Mouse (Mus musculus): ENCODE data around the gene Prpf40a. TPM values are rescaled to one million over a fixed set of nuclear protein-coding genes. Genes with fewer than 3 reads are reported as not detected.

Gene Prpf40a
- polyA plus RNA-seq, 1 experiment from 2014 or later: 167 TPM

- no peaks in the 10 kb centered on the region for H3K9me3 ChIP-seq
- H3K27me3 ChIP-seq: no peaks in the 10 kb centered on the region
- peak overlapping the region; percentile 65 for H3K4me3 ChIP-seq
- H3K9ac ChIP-seq: 0 out of 2 replicates have a peak overlapping the region, but pooled peaks have one; percentile 54
- WGBS: 70% methylated on average over 3 of the region's 3 CpGs
- peaks cover 3% of the 10 kb centered on the region for H3K36me3 ChIP-seq
- no peak for ATAC-seq (ENCODE audit: insufficient number of reproducible peaks, insufficient read depth, low FRiP score, low TSS enrichment, low read depth)
- peaks cover 13% of the 10 kb centered on the region for H3K4me1 ChIP-seq
- H3K27ac ChIP-seq: no peak overlapping the region
- peak overlapping the region; percentile 68 for H3K4me2 ChIP-seq
Observed at GRCm38 (mm10) chr2:53189811-53190210, 1.3 kb downstream of the Prpf40a start.

- no peak overlapping the region for H3K9ac ChIP-seq
- peaks cover 4% of the 10 kb centered on the region; the same call in 1 of the 2 replicates for H3K4me1 ChIP-seq
- H3K27me3 ChIP-seq: no peaks in the 10 kb centered on the region
- no peak overlapping the region for H3K4me3 ChIP-seq
- no peak overlapping the region for H3K4me2 ChIP-seq
- H3K9me3 ChIP-seq: no peaks in the 10 kb centered on the region
- H3K27ac ChIP-seq: no peak overlapping the region
- ATAC-seq (ENCODE audit: insufficient number of reproducible peaks, insufficient read depth, low FRiP score, low TSS enrichment, low read depth): no peak
- H3K36me3 ChIP-seq: peaks cover 11% of the 10 kb centered on the region
Observed at GRCm38 (mm10) chr2:53179876-53180275, 11.2 kb downstream of the Prpf40a start.

GRCm38 (mm10) chr2:53178966-53179365, 12.1 kb downstream of the Prpf40a start:
- no peaks in the 10 kb centered on the region for H3K9me3 ChIP-seq
- peaks cover 4% of the 10 kb centered on the region; the same call in 1 of the 2 replicates for H3K4me1 ChIP-seq
- H3K36me3 ChIP-seq: peaks cover 13% of the 10 kb centered on the region
- 89% methylated on average over 3 of the region's 3 CpGs for WGBS
- no peak overlapping the region for H3K4me2 ChIP-seq
- H3K27ac ChIP-seq: no peak overlapping the region
- no peaks in the 10 kb centered on the region for H3K27me3 ChIP-seq
- H3K9ac ChIP-seq: no peak overlapping the region
- no peak overlapping the region for H3K4me3 ChIP-seq
- no peak for ATAC-seq (ENCODE audit: insufficient number of reproducible peaks, insufficient read depth, low FRiP score, low TSS enrichment, low read depth)

GRCm38 (mm10) chr2:53173966-53174365, 17.1 kb downstream of the Prpf40a start:
- H3K27ac ChIP-seq: no peak overlapping the region
- H3K9ac ChIP-seq: no peak overlapping the region
- H3K4me3 ChIP-seq: no peak overlapping the region
- ATAC-seq (ENCODE audit: insufficient number of reproducible peaks, insufficient read depth, low FRiP score, low TSS enrichment, low read depth): no peak
- H3K9me3 ChIP-seq: no peaks in the 10 kb centered on the region
- H3K4me2 ChIP-seq: no peak overlapping the region
- no peaks in the 10 kb centered on the region for H3K4me1 ChIP-seq
- H3K27me3 ChIP-seq: no peaks in the 10 kb centered on the region
- peaks cover 19% of the 10 kb centered on the region for H3K36me3 ChIP-seq

- ATAC-seq (ENCODE audit: insufficient number of reproducible peaks, insufficient read depth, low FRiP score, low TSS enrichment, low read depth): no peak
- peaks cover 44% of the 10 kb centered on the region for H3K36me3 ChIP-seq
- no peaks in the 10 kb centered on the region for H3K4me1 ChIP-seq
- no peak overlapping the region for H3K4me3 ChIP-seq
- H3K27ac ChIP-seq: no peak overlapping the region
- H3K4me2 ChIP-seq: no peak overlapping the region
- H3K9ac ChIP-seq: no peak overlapping the region
- H3K9me3 ChIP-seq: no peaks in the 10 kb centered on the region
- H3K27me3 ChIP-seq: no peaks in the 10 kb centered on the region
Observed at GRCm38 (mm10) chr2:53146852-53147251, 44.2 kb downstream of the Prpf40a start.

- H3K4me1 ChIP-seq: no peaks in the 10 kb centered on the region
- H3K4me2 ChIP-seq: no peak overlapping the region
- no peak overlapping the region for H3K27ac ChIP-seq
- H3K9ac ChIP-seq: no peak overlapping the region
- ATAC-seq (ENCODE audit: insufficient number of reproducible peaks, insufficient read depth, low FRiP score, low TSS enrichment, low read depth): no peak
- no peaks in the 10 kb centered on the region for H3K9me3 ChIP-seq
- WGBS: 96% methylated on average over 9 of the region's 9 CpGs
- peaks cover 54% of the 10 kb centered on the region for H3K36me3 ChIP-seq
- H3K4me3 ChIP-seq: no peak overlapping the region
- no peaks in the 10 kb centered on the region for H3K27me3 ChIP-seq
Observed at GRCm38 (mm10) chr2:53131567-53131966, 59.5 kb downstream of the Prpf40a start.

GRCm38 (mm10) chr2:53129070-53129469, 62.0 kb downstream of the Prpf40a start:
- Histone ChIP-seq H3K4me3 (no peak overlapping the region), H3K9ac (no peak overlapping the region), H3K4me1 (no peaks in the 10 kb centered on the region), H3K27me3 (no peaks in the 10 kb centered on the region), H3K4me2 (no peak overlapping the region), H3K27ac (no peak overlapping the region), H3K36me3 (peaks cover 60% of the 10 kb centered on the region), H3K9me3 (no peaks in the 10 kb centered on the region)
- ATAC-seq (ENCODE audit: insufficient number of reproducible peaks, insufficient read depth, low FRiP score, low TSS enrichment, low read depth): no peak
- WGBS: 82% methylated on average over 6 of the region's 6 CpGs

GRCm38 (mm10) chr2:53125998-53126397, 65.1 kb downstream of the Prpf40a start:
- no peak overlapping the region for H3K4me2 ChIP-seq
- H3K27ac ChIP-seq: no peak overlapping the region
- no peak for ATAC-seq (ENCODE audit: insufficient number of reproducible peaks, insufficient read depth, low FRiP score, low TSS enrichment, low read depth)
- H3K4me1 ChIP-seq: no peaks in the 10 kb centered on the region
- peaks cover 62% of the 10 kb centered on the region for H3K36me3 ChIP-seq
- 88% methylated on average over 3 of the region's 3 CpGs for WGBS
- H3K9ac ChIP-seq: no peak overlapping the region
- no peaks in the 10 kb centered on the region for H3K27me3 ChIP-seq
- H3K4me3 ChIP-seq: no peak overlapping the region
- no peaks in the 10 kb centered on the region for H3K9me3 ChIP-seq

- Histone ChIP-seq H3K4me3 (no peak overlapping the region), H3K27ac (no peak overlapping the region), H3K9ac (no peak overlapping the region), H3K4me1 (no peaks in the 10 kb centered on the region), H3K4me2 (no peak overlapping the region), H3K36me3 (peaks cover 66% of the 10 kb centered on the region), H3K27me3 (no peaks in the 10 kb centered on the region), H3K9me3 (no peaks in the 10 kb centered on the region)
- ATAC-seq (ENCODE audit: insufficient number of reproducible peaks, insufficient read depth, low FRiP score, low TSS enrichment, low read depth): no peak
- 67% methylated on average over 5 of the region's 5 CpGs for WGBS
Observed at GRCm38 (mm10) chr2:53121797-53122196, 69.3 kb downstream of the Prpf40a start.

GRCm38 (mm10) chr2:53108547-53108946, 82.5 kb downstream of the Prpf40a start:
- H3K4me2 ChIP-seq: no peak overlapping the region
- 90% methylated on average over 5 of the region's 5 CpGs for WGBS
- H3K4me3 ChIP-seq: no peak overlapping the region

GRCm38 (mm10) chr2:53106472-53106871, 84.6 kb downstream of the Prpf40a start:
- Histone ChIP-seq H3K9me3 (no peaks in the 10 kb centered on the region), H3K9ac (no peak overlapping the region), H3K4me3 (no peak overlapping the region), H3K27me3 (no peaks in the 10 kb centered on the region), H3K4me1 (no peaks in the 10 kb centered on the region), H3K4me2 (no peak overlapping the region), H3K36me3 (peaks cover 85% of the 10 kb centered on the region), H3K27ac (no peak overlapping the region)
- WGBS: 88% methylated on average over 8 of the region's 8 CpGs
- ATAC-seq (ENCODE audit: insufficient number of reproducible peaks, insufficient read depth, low FRiP score, low TSS enrichment, low read depth): no peak

More at GRCm38 (mm10) chr2:53108547-53108946, 82.5 kb downstream of the Prpf40a start:
- H3K36me3 ChIP-seq: peaks cover 84% of the 10 kb centered on the region
- H3K27ac ChIP-seq: no peak overlapping the region
- ATAC-seq (ENCODE audit: insufficient number of reproducible peaks, insufficient read depth, low FRiP score, low TSS enrichment, low read depth): no peak
- no peaks in the 10 kb centered on the region for H3K9me3 ChIP-seq
- H3K9ac ChIP-seq: no peak overlapping the region
- H3K27me3 ChIP-seq: no peaks in the 10 kb centered on the region
- no peaks in the 10 kb centered on the region for H3K4me1 ChIP-seq

- no peak for ATAC-seq (ENCODE audit: insufficient number of reproducible peaks, insufficient read depth, low FRiP score, low TSS enrichment, low read depth)
- Histone ChIP-seq H3K4me3 (no peak overlapping the region), H3K27me3 (no peaks in the 10 kb centered on the region), H3K4me2 (no peak overlapping the region), H3K36me3 (peaks cover 82% of the 10 kb centered on the region), H3K9me3 (no peaks in the 10 kb centered on the region), H3K27ac (no peak overlapping the region), H3K9ac (no peak overlapping the region), H3K4me1 (no peaks in the 10 kb centered on the region)
- 78% methylated on average over 7 of the region's 7 CpGs for WGBS
Observed at GRCm38 (mm10) chr2:53106056-53106455, 85.0 kb downstream of the Prpf40a start.

- no peak overlapping the region for H3K9ac ChIP-seq
- H3K4me2 ChIP-seq: no peak overlapping the region
- no peak overlapping the region for H3K27ac ChIP-seq
- WGBS: 90% methylated on average over 10 of the region's 10 CpGs
- no peak for ATAC-seq (ENCODE audit: insufficient number of reproducible peaks, insufficient read depth, low FRiP score, low TSS enrichment, low read depth)
- no peaks in the 10 kb centered on the region for H3K27me3 ChIP-seq
- H3K4me3 ChIP-seq: no peak overlapping the region
- H3K36me3 ChIP-seq: peaks cover 76% of the 10 kb centered on the region
- no peaks in the 10 kb centered on the region for H3K4me1 ChIP-seq
- H3K9me3 ChIP-seq: no peaks in the 10 kb centered on the region
Observed at GRCm38 (mm10) chr2:53105408-53105807, 85.7 kb downstream of the Prpf40a start.
